Mouse (Mus musculus) myocyte (in vitro differentiated cells): Measurements from ENCODE around the gene Sema6d.

Experiments
- CEBPB ChIP-seq: IDR thresholded peaks from 2 replicates; pipeline ENCODE4 v1.6.1; 2011; ENCODE audit warnings: mild to moderate bottlenecking, moderate library complexity; ENCODE audit not compliant: poor library complexity, insufficient read depth, severe bottlenecking
- MAX ChIP-seq: IDR thresholded peaks from one replicate; pipeline ENCODE4 v1.6.1; 2011; ENCODE audit warnings: low read depth, mild to moderate bottlenecking, control low read depth
- MYOD1 ChIP-seq, 3 experiments: IDR thresholded peaks; one replicate each; pipeline ENCODE4 v1.6.1; 2011; ENCODE audit warnings: control low read depth in 2 of 3, low read depth in 2 of 3, mild to moderate bottlenecking in 2 of 3, moderate library complexity in 1 of 3; ENCODE audit not compliant: insufficient read length in 2 of 3, control insufficient read depth in 1 of 3
- POLR2A ChIP-seq: IDR thresholded peaks from one replicate; pipeline ENCODE4 v1.6.1; 2011; ENCODE audit warnings: low read depth, mild to moderate bottlenecking, control low read depth, moderate library complexity; ENCODE audit not compliant: insufficient read length
- POLR2AphosphoS2 ChIP-seq: IDR thresholded peaks from one replicate; pipeline ENCODE4 v1.6.1; 2011; ENCODE audit warnings: low read depth, control low read depth; ENCODE audit not compliant: insufficient read length
- SRF ChIP-seq: IDR thresholded peaks from one replicate; pipeline ENCODE4 v1.6.1; 2011; ENCODE audit warnings: low read depth; ENCODE audit not compliant: control insufficient read depth, insufficient read length
- TCF12 ChIP-seq: IDR thresholded peaks from one replicate; pipeline ENCODE4 v1.6.1; 2011; ENCODE audit warnings: mild to moderate bottlenecking, control low read depth; ENCODE audit not compliant: poor library complexity, insufficient read depth, severe bottlenecking
- TCF3 ChIP-seq: IDR thresholded peaks from one replicate; pipeline ENCODE4 v1.6.1; 2011; ENCODE audit warnings: low read depth, control low read depth; ENCODE audit not compliant: insufficient read length
- USF1 ChIP-seq: IDR thresholded peaks from one replicate; pipeline ENCODE4 v1.6.1; 2011; ENCODE audit warnings: low read depth, mild to moderate bottlenecking, control low read depth, moderate library complexity

DNA sequence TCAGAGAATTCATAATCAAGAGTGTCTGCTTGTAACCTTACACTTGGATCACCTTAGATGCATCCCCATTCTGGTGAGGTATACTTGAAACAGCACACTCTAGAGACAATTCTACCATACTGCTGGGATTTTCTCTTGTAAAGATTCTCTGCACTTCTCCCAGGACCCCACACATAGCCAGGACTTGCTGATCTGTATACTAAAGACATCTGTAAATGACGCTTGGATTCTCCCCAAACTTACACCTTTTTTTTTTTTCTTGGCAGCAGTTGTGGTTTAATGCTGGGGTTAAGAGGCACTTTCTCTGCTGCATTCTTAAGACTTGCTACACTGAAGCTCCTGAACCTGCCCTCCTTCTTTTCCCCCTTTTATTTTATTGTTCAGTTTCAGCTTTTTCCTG lies 68.4 kb downstream of the Sema6d start:
- TF ChIP-seq POLR2A, result no peak
- no peak for TF ChIP-seq POLR2AphosphoS2
- TF ChIP-seq MAX, result no peak
- no peak for TF ChIP-seq USF1
- no peak for TF ChIP-seq CEBPB
- no peak for TF ChIP-seq SRF
- TF ChIP-seq MYOD1 (IDR thresholded peaks at IDR 0.05; ENCODE audit: control insufficient read depth in 1 of 3, insufficient read length in 2 of 3, low read depth in 2 of 3), result no peak
- no peak for TF ChIP-seq TCF12
- TF ChIP-seq TCF3, result no peak
